Mouse (Mus musculus): Measurements from ENCODE around the gene Ccdc17.

Gene Ccdc17

GRCm38 (mm10) chr4:116596379-116596778, at the start of gene Ccdc17:
Gene Ccdc17, plus strand, starts transcription at chr4:116596654.
- no peak for DNase-seq (ENCODE audit: low read depth, low spot score)

- no peak for DNase-seq (ENCODE audit: low read depth, low spot score)
These were observed 46.0 kb upstream of the Ccdc17 start for GRCm38 (mm10) chr4:116550432-116550831.

- no peak for DNase-seq (ENCODE audit: low read depth, low spot score)
These were observed 43.4 kb upstream of the Ccdc17 start for GRCm38 (mm10) chr4:116553035-116553434.

GRCm38 (mm10) chr4:116555413-116556300, 40.8 kb upstream of the Ccdc17 start, which contains the start of gene Tmem69:
Gene Tmem69, minus strand, starts transcription at chr4:116555936.
- peak; percentile 68 for DNase-seq (ENCODE audit: low read depth, low spot score)

- peak; percentile 87 for DNase-seq (ENCODE audit: low read depth, low spot score)
These were observed 39.7 kb upstream of the Ccdc17 start for GRCm38 (mm10) chr4:116556561-116557305.

GRCm38 (mm10) chr4:116557306-116558121, 38.9 kb upstream of the Ccdc17 start, which contains the start of gene Gpbp1l1:
Gene Gpbp1l1, plus strand, starts transcription at chr4:116557658.
- DNase-seq (ENCODE audit: low read depth, low spot score): peak; percentile 93

- DNase-seq (ENCODE audit: low read depth, low spot score): peak; percentile 36
These were observed 38.1 kb upstream of the Ccdc17 start for GRCm38 (mm10) chr4:116558151-116558882.

GRCm38 (mm10) chr4:116595793-116596192, 661 bp upstream of the Ccdc17 start:
- no peak for DNase-seq (ENCODE audit: low read depth, low spot score)

- DNase-seq (ENCODE audit: low read depth, low spot score): peak; percentile 63
These were observed 776 bp downstream of the Ccdc17 start for GRCm38 (mm10) chr4:116596978-116597881.

GRCm38 (mm10) chr4:116612621-116613020, 16.2 kb downstream of the Ccdc17 start:
- DNase-seq (ENCODE audit: low read depth, low spot score): no peak

- no peak for DNase-seq (ENCODE audit: low read depth, low spot score)
These were observed 18.8 kb downstream of the Ccdc17 start for GRCm38 (mm10) chr4:116615237-116615636.

- DNase-seq (ENCODE audit: low read depth, low spot score): no peak
These were observed 28.4 kb downstream of the Ccdc17 start for GRCm38 (mm10) chr4:116624831-116625230.

GRCm38 (mm10) chr4:116626658-116627358, 30.4 kb downstream of the Ccdc17 start:
- DNase-seq (ENCODE audit: low read depth, low spot score): peak; percentile 82

GRCm38 (mm10) chr4:116627359-116627716, 30.9 kb downstream of the Ccdc17 start:
- DNase-seq (ENCODE audit: low read depth, low spot score): peak; percentile 82

GRCm38 (mm10) chr4:116627722-116628662, 31.5 kb downstream of the Ccdc17 start, which contains the start of gene Nasp:
Gene Nasp, minus strand, starts transcription at chr4:116627941.
- DNase-seq (ENCODE audit: low read depth, low spot score): peak; percentile 63

- no peak for DNase-seq (ENCODE audit: low read depth, low spot score)
These were observed 38.7 kb downstream of the Ccdc17 start for GRCm38 (mm10) chr4:116635197-116635596.

- DNase-seq (ENCODE audit: low read depth, low spot score): no peak
These were observed 42.4 kb downstream of the Ccdc17 start for GRCm38 (mm10) chr4:116638821-116639220.

GRCm38 (mm10) chr4:116642071-116642470, 45.6 kb downstream of the Ccdc17 start:
- no peak for DNase-seq (ENCODE audit: low read depth, low spot score)

Data from c-Kit-negative CD71-positive TER-119-positive erythroid progenitor cells, embryonic 14.5 days (primary cell).